Mouse (Mus musculus) cerebellum, postnatal 10 days (tissue): ENCODE measurements at regions not wholly inside any gene's neighbourhood (a gene's known extent, or its start where the extent isn't known, plus 50 kb on each side); places are given as distances from the start of the nearest gene placed in this dataset.

Experiments used
- DNase-seq, 2 experiments: peaks; one replicate each; pipeline ENCODE4 v3.0.0; 2021; ENCODE audit warnings: mixed read lengths in 2 of 2

DNA sequence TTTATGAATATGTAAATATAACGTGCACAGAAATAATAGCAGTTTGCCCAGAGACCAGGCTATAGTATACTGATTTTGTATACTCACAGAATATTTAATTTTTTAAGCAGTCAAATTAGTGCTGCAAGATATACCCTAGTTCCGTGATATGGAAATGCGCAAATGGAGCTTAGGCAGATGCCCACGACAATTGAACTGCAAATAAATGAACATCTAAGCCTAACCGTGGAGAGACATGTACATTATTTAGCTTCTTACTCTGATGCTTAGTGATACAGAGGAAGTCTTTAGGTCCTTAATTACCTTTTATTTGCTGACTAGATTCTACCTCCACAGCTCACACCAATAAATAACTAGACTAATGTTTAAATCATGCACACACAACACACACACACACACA lies 221.9 kb downstream of the Usp25 start:
- DNase-seq, result no peak
